Mouse (Mus musculus) thymus, adult 2 months (tissue): ENCODE results near the gene Grn.

ENCODE experiments used
- CTCF ChIP-seq: fragments of 200-500 bp; IDR thresholded peaks from 2 replicates; pipeline ENCODE4 v1.5.1; 2012; ENCODE audit warnings: mild to moderate bottlenecking, control low read depth, low read length, moderate library complexity, borderline replicate concordance; ENCODE audit not compliant: control insufficient read depth, poor library complexity, insufficient read depth; ENCODE audit errors: extremely low read depth
- POLR2A ChIP-seq: fragments of 200-500 bp; IDR thresholded peaks from 2 replicates; pipeline ENCODE4 v1.6.1; 2012; ENCODE audit warnings: mild to moderate bottlenecking, low read length, control low read depth, moderate library complexity; ENCODE audit not compliant: control insufficient read depth, poor library complexity, insufficient read depth; ENCODE audit errors: extremely low read depth

- TF ChIP-seq POLR2A, result no peak
- TF ChIP-seq CTCF, result no peak
These were observed 31.0 kb upstream of the Grn start for GRCm38 (mm10) chr11:102399107-102399506.
